Mouse (Mus musculus) mouse trophoblast stem cell (cell line): ENCODE results near the gene Mad2l2.

Experiments used
- in situ Hi-C, 2 experiments: fragments of 300-500 bp; cut with MseI, MboI; formaldehyde crosslinking; loops; 2 replicates in 1 of 2; 3 replicates in 1 of 2; pipeline ENCODE4 v1.15.1; 2025

Mad2l2 gene

DNA sequence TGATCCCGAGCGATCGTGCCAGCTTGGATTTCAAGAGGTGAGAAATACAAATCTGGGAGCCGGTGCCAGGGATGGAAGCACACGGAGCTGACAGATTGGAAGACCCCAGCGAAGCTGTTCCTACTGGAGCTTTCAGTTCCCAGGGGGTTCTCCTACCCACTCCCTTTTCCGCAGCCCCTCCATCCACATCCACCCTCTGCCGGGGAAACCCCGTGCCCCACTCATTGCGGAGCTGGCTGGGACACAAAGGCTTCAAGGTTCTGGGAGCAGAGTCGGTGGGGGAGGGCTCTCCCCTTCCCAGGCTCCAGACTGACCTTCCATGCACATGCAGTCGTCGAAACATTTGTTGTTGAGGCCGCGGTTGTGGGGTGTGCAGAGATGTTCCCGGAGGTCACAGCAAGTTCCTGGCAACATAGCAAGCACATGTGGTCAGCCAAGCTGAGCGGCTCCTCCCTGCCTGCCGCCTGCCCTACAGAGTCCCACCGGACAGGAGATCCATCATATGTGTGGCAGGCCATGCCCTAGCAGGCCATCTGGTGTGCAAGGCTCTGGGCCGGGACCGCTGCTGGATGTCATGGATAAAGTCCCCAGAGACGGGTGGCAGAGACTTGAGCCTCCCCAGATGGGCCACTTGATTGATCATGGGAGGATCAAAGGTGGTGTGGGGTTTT, 22.4 kb upstream of the Mad2l2 start:
- in situ Hi-C loops: no loop called here

GRCm38 (mm10) chr4:148108565-148109100, 21.6 kb upstream of the Mad2l2 start:
- in situ Hi-C loops: no loop called here

GRCm38 (mm10) chr4:148109215-148109614, 21.0 kb upstream of the Mad2l2 start:
- in situ Hi-C loops: no loop called here

DNA sequence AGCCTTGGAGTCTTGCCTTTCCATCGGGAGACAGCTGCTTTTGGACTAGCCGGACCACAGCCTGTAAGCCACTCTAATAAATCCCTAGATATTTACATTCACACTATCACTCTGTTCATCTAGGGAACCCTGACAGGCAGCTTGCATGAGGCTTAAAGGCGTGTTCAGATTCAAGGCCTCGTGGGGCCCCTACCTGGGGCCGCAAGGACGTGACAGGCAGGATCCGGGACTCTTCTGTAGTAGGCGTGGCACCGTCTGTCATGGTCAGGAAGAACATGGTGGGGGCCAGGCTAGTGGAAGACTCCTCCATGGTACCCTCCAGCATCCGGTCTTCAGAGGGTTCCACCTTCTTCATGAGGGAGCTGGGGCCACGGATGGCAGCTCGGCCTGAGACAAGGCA, 17.7 kb upstream of the Mad2l2 start:
- in situ Hi-C loops: no loop called here

- in situ Hi-C loops: loop anchor here (5.0 kb wide), 2 partner anchors 47 to 52 kb away; partner anchors contain the start of genes Fbxo2 (in 1 of the 2) and Fbxo44 (in 1 of the 2)
Observed at GRCm38 (mm10) chr4:148114758-148115391, 15.3 kb upstream of the Mad2l2 start.

GRCm38 (mm10) chr4:148115467-148115866, 14.7 kb upstream of the Mad2l2 start:
- in situ Hi-C loops: loop anchor here (5.0 kb wide), 2 partner anchors 47 to 52 kb away; partner anchors contain the start of genes Fbxo2 (in 1 of the 2) and Fbxo44 (in 1 of the 2)

DNA sequence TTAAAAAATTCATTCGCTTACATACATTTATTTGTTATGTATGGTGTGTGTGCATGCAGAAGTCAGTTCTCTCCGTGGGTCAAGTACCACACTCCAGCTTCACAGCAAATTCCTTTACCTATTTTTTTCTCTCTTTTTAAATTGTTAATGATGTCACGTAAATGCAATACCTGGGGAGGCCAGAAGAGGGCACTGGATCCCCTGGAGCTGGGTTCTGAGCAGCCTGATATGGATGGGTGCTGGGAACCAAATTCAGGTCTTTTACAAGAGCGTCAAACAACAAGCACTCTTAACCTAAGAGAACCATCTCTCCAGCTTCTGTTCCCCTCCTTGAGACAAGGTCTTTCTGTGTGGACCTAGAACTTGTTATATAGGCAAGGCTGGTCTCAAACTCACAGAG, 13.5 kb upstream of the Mad2l2 start:
- in situ Hi-C loops: loop anchor here (5.0 kb wide), 2 partner anchors 46 to 51 kb away; partner anchors contain the start of genes Fbxo2 (in 1 of the 2) and Fbxo44 (in 1 of the 2)

DNA sequence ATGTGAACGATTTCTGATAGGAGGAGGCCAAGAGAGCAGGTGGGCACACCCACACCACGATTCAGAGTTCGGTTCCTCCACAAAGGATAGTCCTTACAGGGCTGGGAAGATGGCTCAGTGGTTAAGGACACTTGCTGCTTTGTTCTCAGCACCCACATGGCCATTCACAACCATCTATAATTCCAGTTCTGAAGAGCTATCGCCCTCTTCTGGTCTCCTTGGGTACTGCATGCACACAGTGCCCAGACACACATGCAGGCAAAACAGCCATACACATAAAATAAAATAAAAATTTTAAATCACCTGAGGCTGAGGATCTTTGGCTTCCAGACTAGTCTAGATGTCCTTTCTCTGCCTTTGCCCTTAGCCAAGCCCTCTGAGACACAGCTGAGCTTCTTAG, 12.8 kb upstream of the Mad2l2 start:
- in situ Hi-C loops: loop anchor here (5.0 kb wide), 2 partner anchors 45 to 50 kb away; partner anchors contain the start of genes Fbxo2 (in 1 of the 2) and Fbxo44 (in 1 of the 2)

DNA sequence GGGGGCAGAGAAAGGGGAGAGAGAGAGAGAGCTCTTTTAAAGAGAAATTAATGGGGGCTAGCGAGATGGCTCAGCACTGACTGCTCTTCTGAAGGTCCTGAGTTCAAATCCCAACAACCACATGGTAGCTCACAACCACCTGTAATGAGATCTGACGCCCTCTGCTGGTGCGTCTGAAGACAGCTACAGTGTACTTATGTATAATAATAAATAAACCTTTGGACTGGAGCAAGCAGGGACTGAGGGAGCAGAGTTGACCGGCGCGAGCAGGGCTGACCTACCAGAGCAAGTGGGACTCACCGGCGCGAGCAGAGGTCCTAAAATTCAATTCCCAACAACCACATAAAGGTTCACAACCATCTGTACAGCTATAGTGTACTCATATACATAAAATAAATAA, 10.6 kb upstream of the Mad2l2 start:
- in situ Hi-C loops: loop anchor here (5.0 kb wide), 2 partner anchors 43 to 48 kb away; partner anchors contain the start of genes Fbxo2 (in 1 of the 2) and Fbxo44 (in 1 of the 2)

GRCm38 (mm10) chr4:148120555-148120954, 9.6 kb upstream of the Mad2l2 start:
- in situ Hi-C loops: no loop called here

- in situ Hi-C loops: no loop called here
Observed at GRCm38 (mm10) chr4:148121362-148121761, 8.8 kb upstream of the Mad2l2 start.

GRCm38 (mm10) chr4:148121982-148122693, 8.0 kb upstream of the Mad2l2 start:
- in situ Hi-C loops: no loop called here

GRCm38 (mm10) chr4:148122694-148123066, 7.5 kb upstream of the Mad2l2 start:
- in situ Hi-C loops: no loop called here

GRCm38 (mm10) chr4:148128241-148128640, 1.9 kb upstream of the Mad2l2 start:
- in situ Hi-C loops: no loop called here

- in situ Hi-C loops: no loop called here
Observed at GRCm38 (mm10) chr4:148128672-148129071, 1.5 kb upstream of the Mad2l2 start.

DNA sequence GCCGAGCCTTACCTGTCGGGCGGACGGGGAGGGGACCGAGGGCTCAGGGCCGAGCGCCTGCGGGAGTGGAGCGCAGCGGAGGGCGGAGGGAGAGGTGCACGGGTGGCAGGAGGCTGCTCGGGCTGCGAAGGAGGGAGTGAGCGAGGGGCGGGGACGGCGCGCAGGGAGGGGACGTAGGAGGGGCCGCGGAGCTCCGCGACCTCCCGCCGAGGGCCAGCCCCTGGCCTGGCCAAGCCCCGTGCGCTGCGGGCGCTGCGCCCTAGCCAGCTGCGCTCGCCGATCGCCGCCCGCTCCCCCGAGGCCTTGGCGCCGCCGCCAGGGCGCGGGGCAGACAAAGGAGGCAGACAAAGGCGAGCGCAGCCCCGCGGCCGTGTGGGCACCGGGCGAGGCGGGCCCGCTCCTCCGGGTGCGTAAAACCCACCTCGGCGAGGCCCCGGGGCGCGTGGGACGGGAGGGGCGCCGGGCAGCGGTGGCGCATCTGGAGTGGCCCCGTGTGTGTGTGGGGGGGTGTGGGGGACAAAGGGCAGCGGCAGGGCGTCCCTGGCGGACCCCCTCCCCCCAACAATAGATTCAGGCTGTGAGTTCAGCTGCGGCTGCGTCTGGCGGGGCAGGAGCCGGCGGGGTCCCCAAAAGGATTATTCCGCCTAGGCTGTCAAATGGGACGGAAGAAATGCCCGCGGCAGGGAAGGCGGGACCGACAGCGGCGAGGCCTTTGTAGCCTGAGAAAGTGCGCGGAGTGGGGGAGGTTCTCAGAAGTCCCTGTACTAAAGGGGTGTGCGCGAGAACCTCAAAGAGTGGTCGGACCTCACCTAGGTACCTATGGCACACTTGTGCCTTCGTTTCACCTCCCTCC, 603 bp downstream of the Mad2l2 start, which contains the start of gene Draxin:
TSS of gene Draxin (minus strand) at position 138 of the 853 bp plus-strand sequence.
- in situ Hi-C loops: no loop called here

GRCm38 (mm10) chr4:148131497-148132081, 1.4 kb downstream of the Mad2l2 start:
- in situ Hi-C loops: no loop called here

GRCm38 (mm10) chr4:148134988-148135387, 4.8 kb downstream of the Mad2l2 start:
- in situ Hi-C loops: no loop called here

DNA sequence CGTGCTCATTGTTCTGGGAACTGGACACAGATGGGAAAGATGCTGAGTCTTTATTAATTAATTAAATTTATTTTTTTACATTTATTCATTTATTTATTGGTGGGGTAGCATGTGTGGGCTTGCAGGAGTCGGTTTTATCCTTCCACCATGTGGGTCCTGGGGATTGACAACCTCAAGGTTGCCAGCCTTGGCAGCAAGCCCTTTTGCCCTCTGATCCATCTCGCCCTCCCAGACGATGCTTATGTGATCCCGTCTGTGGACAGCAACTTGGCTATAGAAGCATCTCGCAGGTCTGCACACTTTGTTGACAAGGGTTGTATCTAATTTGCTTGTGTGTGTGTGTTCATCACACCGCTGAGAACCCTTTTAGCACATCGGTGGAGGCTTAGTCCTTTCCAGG, 7.3 kb downstream of the Mad2l2 start:
- in situ Hi-C loops: no loop called here

- in situ Hi-C loops: no loop called here
Observed at GRCm38 (mm10) chr4:148139767-148140097, 9.5 kb downstream of the Mad2l2 start.
